Mouse (Mus musculus) embryonic fibroblast, embryonic 13.5 days (primary cell): ENCODE results near the gene Cacng5.

ENCODE experiments used
- CTCF ChIP-seq: IDR thresholded peaks from 2 replicates; pipeline ENCODE4 v1.5.1; 2011; ENCODE audit warnings: mild to moderate bottlenecking, control low read depth, low read length, moderate library complexity, borderline replicate concordance; ENCODE audit not compliant: insufficient read depth
- POLR2A ChIP-seq: IDR thresholded peaks from 2 replicates; pipeline ENCODE4 v1.6.1; 2011; ENCODE audit warnings: low read depth, mild to moderate bottlenecking, control low read depth, low read length, moderate library complexity

DNA sequence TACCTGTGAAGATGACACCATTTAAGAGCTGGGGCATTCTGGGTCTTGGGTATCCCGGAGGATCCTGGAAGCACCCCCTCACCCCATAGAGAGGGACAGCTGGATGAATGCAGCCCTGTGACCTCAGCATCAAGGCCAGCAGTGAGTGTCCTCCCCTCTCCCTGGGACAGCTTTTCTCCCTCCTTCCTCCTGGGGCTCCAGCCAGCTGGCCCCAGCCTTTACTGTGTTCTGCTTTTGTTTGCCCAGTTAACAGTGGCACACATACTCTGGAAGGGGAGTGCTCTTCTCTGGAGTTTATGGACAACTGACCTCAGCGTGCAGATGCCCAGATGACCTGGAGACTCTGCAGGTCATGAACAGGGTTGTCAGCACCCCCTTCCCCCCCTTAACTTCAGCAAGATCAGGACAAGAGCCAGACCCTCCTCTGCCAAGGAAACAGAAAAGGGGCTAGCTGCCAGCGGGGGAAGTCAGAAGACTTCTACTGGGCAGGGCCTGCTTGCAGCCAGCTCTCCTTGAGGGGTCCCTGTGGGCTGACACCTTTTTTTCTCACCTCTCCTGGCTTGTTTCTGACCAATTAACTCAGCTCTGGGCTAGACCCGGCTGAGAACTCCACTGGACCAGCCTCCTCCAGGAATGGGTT is 10.8 kb downstream of the Cacng5 start:
- TF ChIP-seq CTCF (no peak), POLR2A (no peak)
